ENCODE assay signal across 8 mouse cellular contexts in genomic region chr2:57237920-57238613, GRCm38 (mm10). TPM values are rescaled to one million over a fixed set of nuclear protein-coding genes. Genes with fewer than 3 reads are reported as not detected.
DNase-seq lines count a peak whose midpoint lies in the region; ATAC-seq lines count a peak whose summit lies in the region.

No protein-coding gene starts in this region.

- no peaks in the 10 kb centered on the region for H3K9me3 ChIP-seq in intestine, embryonic 14.5 days (ENCODE audit: control insufficient read depth, low read length)

- no peaks in the 10 kb centered on the region for H3K36me3 ChIP-seq in intestine, embryonic 14.5 days (ENCODE audit: control insufficient read depth, insufficient read depth, low read length)

- peak overlapping the region; percentile 76 for H3K27ac ChIP-seq in intestine, embryonic 14.5 days (ENCODE audit: low read depth)

- intact Hi-C loops in left cerebral cortex, postnatal 10 days (cut with DNase I) = loop anchor here (10.0 kb wide), 1 partner anchor 113 kb away; the partner anchor contains the start of gene Nr4a2

- ATAC-seq in intestine, embryonic 14.5 days (replicated peaks; ENCODE audit: low FRiP score, low TSS enrichment, low read depth) = peak; percentile 92
- ATAC-seq in megakaryocyte progenitor cell, adult 5-6 weeks (replicated peaks; ENCODE audit: poor library complexity) = peak; percentile 87

- under 1% methylated on average over 68 of the region's 69 CpGs for WGBS in intestine, embryonic 14.5 days

- peak overlapping the region; percentile 78 for H3K9ac ChIP-seq in intestine, embryonic 14.5 days (ENCODE audit: low read length)

- H3K4me3 ChIP-seq in intestine, embryonic 14.5 days (ENCODE audit: low read depth, low read length) = peak overlapping the region; percentile 75

- peak overlapping the region; percentile 96 for H3K4me2 ChIP-seq in intestine, embryonic 14.5 days (ENCODE audit: low read length)

- no peaks in the 10 kb centered on the region for H3K27me3 ChIP-seq in intestine, embryonic 14.5 days (replicated peaks; ENCODE audit: control insufficient read depth, insufficient read depth, low read length)

- DNase-seq in adrenal gland, adult (ENCODE audit: inconsistent age in 2 of 2, low spot score in 1 of 2) = peak; percentile 94 to 97
- peak; percentile 83 for DNase-seq in embryo, embryonic 10.5 days (ENCODE audit: low spot score)
- peak; percentile 92 for DNase-seq in gastrocnemius, postnatal 25 days
- peak; percentile 90 for DNase-seq in intestine, embryonic 14.5 days (ENCODE audit: low spot score)
- peak; percentile 42 to 92 for DNase-seq in left cerebral cortex, postnatal 10 days (ENCODE audit: extremely low spot score in 1 of 2, low spot score in 2 of 2)
- DNase-seq in right cerebral cortex, postnatal 14 days = peak; percentile 72
- peak; percentile 82 for DNase-seq in urinary bladder, postnatal 25 days (ENCODE audit: low spot score)

- H3K4me1 ChIP-seq in intestine, embryonic 14.5 days (replicated peaks; ENCODE audit: control insufficient read depth, insufficient read depth, low read length) = peaks cover 2% of the 10 kb centered on the region; the same call in 1 of the 2 replicates

RNA-seq across cellular contexts. Expression of gene Gpd2, which starts 0.6 kb away (rescaled TPM):
- total RNA-seq in gastrocnemius, postnatal 25 days (2021) = 100 to 1,000 TPM; 193 to 197 TPM
- 21.8 and 24.7 TPM in 2 replicates for polyA plus RNA-seq in intestine, embryonic 14.5 days (2014; fragmentation: Nextera tagmentation; extraction: Ambion mirVana)
- 100 to 1,000 TPM; 109 to 120 TPM for total RNA-seq in left cerebral cortex, postnatal 10 days (2021)
- total RNA-seq in megakaryocyte progenitor cell, adult 5-6 weeks (2015) = 22.5 and 23.5 TPM in 2 replicates
- 27.9 and 32.5 TPM in 2 replicates for total RNA-seq in megakaryocyte progenitor cell, adult 5-6 weeks (2017)

Comparison
In these comparisons a context has a peak if more than half of its experiments do, and no peak if none do; other contexts are left out.
1. Peak in every context shown above with its lines: DNase-seq, ATAC-seq, H3K4me3 ChIP-seq and H3K27ac ChIP-seq.